Mouse (Mus musculus): Measurements from ENCODE around the gene Rpap1. TPM values are rescaled to one million over a fixed set of nuclear protein-coding genes. Genes with fewer than 3 reads are reported as not detected.

Rpap1 gene
- 14.2 TPM for polyA plus RNA-seq (2012; fragmentation: generic; extraction: Trizol)
- long read RNA-seq, experiment 1, partial matches to known transcripts = 2 of 2 reads
- long read RNA-seq, experiment 1, other reads (novel, unspliced or antisense) = 0 of 2 reads
- long read RNA-seq, experiment 2, full-length matches to known transcripts = 32 of 78 reads
- long read RNA-seq, experiment 2, partial matches to known transcripts = 24 of 78 reads
- long read RNA-seq, experiment 2, other reads (novel, unspliced or antisense) = 22 of 78 reads

DNA sequence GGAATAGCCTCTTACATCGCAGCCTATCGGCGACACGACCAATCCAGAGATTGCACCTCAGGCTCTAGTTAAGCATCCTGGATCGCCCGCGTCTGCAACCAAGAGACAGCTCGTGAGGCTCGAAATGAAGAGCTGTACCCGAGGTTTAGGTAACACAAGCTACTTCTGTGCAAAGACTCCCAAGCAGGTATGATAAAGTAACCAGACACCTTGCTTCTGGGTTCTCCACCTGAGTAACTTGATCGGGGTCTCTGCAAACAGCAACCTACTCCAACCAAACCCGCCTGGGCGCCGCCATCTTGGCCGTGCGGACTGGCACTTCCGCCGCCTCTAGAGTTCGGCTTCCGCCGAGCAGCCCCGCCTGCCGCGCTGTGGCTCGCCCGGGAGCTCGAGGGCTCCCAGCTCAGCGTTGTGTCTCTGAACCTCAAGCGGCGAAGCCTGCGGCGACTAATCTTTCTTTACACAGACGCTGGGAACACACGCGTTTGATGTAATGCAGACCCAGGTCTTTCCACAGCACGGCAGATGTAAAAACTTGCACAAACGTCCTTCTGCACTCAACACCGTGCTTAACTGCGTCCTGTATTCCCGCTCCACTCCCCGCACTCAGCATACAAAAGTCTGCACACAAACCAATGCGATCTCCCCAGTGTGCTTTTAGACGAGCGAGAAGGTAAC is at the start of gene Rpap1:
Gene Rpap1, minus strand, starts transcription at position 332 of the 678 bp plus-strand sequence.
- H3K36me3 ChIP-seq (ENCODE audit: control insufficient read depth, insufficient read depth) = peaks cover 3% of the 10 kb centered on the region

DNA sequence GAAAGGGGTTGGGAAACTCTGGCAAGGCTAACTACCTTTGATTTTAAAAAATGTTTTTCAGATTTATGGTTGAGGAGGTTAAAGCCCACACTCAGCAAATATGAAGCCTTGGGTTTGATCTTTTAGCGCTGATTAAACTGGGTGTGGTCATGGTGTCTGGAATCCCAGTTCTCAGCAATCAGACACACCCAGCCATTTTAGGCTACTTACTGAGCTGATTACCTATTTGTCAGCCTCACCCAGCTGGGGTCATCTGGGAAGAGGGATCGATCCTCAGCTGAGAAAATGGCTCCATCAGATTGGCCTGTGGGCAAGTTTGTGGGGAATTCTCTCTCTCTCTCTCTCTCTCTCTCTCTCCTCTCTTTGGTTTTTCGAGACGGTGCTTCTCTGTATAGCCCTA is 46.9 kb upstream of the Rpap1 start:
- Histone ChIP-seq H3K79me3 (ENCODE audit: low read depth) (no peaks in the 10 kb centered on the region), H3K36me3 (ENCODE audit: control insufficient read depth, insufficient read depth) (no peaks in the 10 kb centered on the region), H3ac (ENCODE audit: control insufficient read depth, insufficient read length, low read depth) (no peak overlapping the region), H3K79me2 (ENCODE audit: control insufficient read depth, insufficient read depth) (no peaks in the 10 kb centered on the region), H3K27me3 (ENCODE audit: control insufficient read depth, insufficient read depth, insufficient read length) (no peaks in the 10 kb centered on the region), H3K4me3 (ENCODE audit: insufficient read depth, poor library complexity, severe bottlenecking) (no peak overlapping the region)
- no peak for TF ChIP-seq FOSL1 (IDR thresholded peaks at IDR 0.05; ENCODE audit: insufficient read depth, low read length, poor library complexity, severe bottlenecking)
- no peak for TF ChIP-seq MYOG (IDR thresholded peaks at IDR 0.05; ENCODE audit: control insufficient read depth, extremely low read depth, insufficient read length)
- no peak for TF ChIP-seq MYOD1 (IDR thresholded peaks at IDR 0.05; ENCODE audit: control insufficient read depth, insufficient read length, low read depth)
- TF ChIP-seq CEBPB (IDR thresholded peaks at IDR 0.05; ENCODE audit: low read depth) = no peak
- no peak for TF ChIP-seq USF1 (IDR thresholded peaks at IDR 0.05; ENCODE audit: low read depth)
- TF ChIP-seq MAX (IDR thresholded peaks at IDR 0.05) = no peak

More for the DNA sequence above, at the start of gene Rpap1:
- Histone ChIP-seq H3K79me2 (ENCODE audit: control insufficient read depth, insufficient read depth) (peaks cover 35% of the 10 kb centered on the region), H3K79me3 (ENCODE audit: low read depth) (peaks cover 9% of the 10 kb centered on the region), H3K4me3 (ENCODE audit: insufficient read depth, poor library complexity, severe bottlenecking) (peak within 1 kb of the TSS; percentile 51), H3K27me3 (ENCODE audit: control insufficient read depth, insufficient read depth, insufficient read length) (no peaks in the 10 kb centered on the region), H3ac (ENCODE audit: control insufficient read depth, insufficient read length, low read depth) (peak within 1 kb of the TSS; percentile 76)
- TF ChIP-seq USF1 (IDR thresholded peaks at IDR 0.05; ENCODE audit: low read depth) (no peak), MAX (IDR thresholded peaks at IDR 0.05) (peak; percentile 50)

GRCm38 (mm10) chr2:119830579-119830978 is 43.2 kb upstream of the Rpap1 start:
- TF ChIP-seq MYOG (IDR thresholded peaks at IDR 0.05; ENCODE audit: control insufficient read depth, extremely low read depth, insufficient read length) = no peak
- no peak for TF ChIP-seq CTCF (IDR thresholded peaks at IDR 0.05; ENCODE audit: control insufficient read depth, insufficient read depth, insufficient read length)
- TF ChIP-seq MAX (IDR thresholded peaks at IDR 0.05) = no peak
- no peak for TF ChIP-seq MYOD1 (IDR thresholded peaks at IDR 0.05; ENCODE audit: control insufficient read depth, insufficient read length, low read depth)
- TF ChIP-seq CEBPB (IDR thresholded peaks at IDR 0.05; ENCODE audit: low read depth) = no peak
- no peak for TF ChIP-seq USF1 (IDR thresholded peaks at IDR 0.05; ENCODE audit: low read depth)
- TF ChIP-seq FOSL1 (IDR thresholded peaks at IDR 0.05; ENCODE audit: insufficient read depth, low read length, poor library complexity, severe bottlenecking) = no peak
- no peaks in the 10 kb centered on the region for H3K79me2 ChIP-seq (ENCODE audit: control insufficient read depth, insufficient read depth)
- no peak overlapping the region for H3K4me3 ChIP-seq (ENCODE audit: insufficient read depth, poor library complexity, severe bottlenecking)
- H3K36me3 ChIP-seq (ENCODE audit: control insufficient read depth, insufficient read depth) = no peaks in the 10 kb centered on the region
- H3ac ChIP-seq (ENCODE audit: control insufficient read depth, insufficient read length, low read depth) = no peak overlapping the region
- H3K27me3 ChIP-seq (ENCODE audit: control insufficient read depth, insufficient read depth, insufficient read length) = no peaks in the 10 kb centered on the region
- no peaks in the 10 kb centered on the region for H3K79me3 ChIP-seq (ENCODE audit: low read depth)

DNA sequence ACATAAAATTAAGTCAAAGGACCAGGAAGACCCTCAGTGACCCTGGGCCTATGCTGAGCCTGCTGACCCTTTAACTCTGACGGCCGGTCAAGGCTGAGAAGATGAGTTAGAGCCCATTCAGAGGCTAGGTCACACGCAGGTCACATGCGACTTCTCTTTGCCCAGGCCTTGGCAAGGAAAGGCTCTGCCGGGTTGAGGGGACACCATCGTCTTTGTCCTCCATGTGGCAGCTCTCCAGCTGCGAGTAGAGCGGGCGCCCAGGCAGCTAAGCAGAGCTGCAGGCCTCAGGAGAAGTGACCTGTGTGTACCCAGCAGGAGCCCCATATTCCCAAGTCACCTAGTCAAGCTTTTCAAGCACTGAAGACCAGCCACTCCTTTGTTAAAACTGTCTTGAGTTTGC is 33.8 kb upstream of the Rpap1 start:
- Histone ChIP-seq H3ac (ENCODE audit: control insufficient read depth, insufficient read length, low read depth) (no peak overlapping the region), H3K79me3 (ENCODE audit: low read depth) (no peaks in the 10 kb centered on the region), H3K36me3 (ENCODE audit: control insufficient read depth, insufficient read depth) (no peaks in the 10 kb centered on the region), H3K27me3 (ENCODE audit: control insufficient read depth, insufficient read depth, insufficient read length) (no peaks in the 10 kb centered on the region), H3K4me3 (ENCODE audit: insufficient read depth, poor library complexity, severe bottlenecking) (no peak overlapping the region), H3K79me2 (ENCODE audit: control insufficient read depth, insufficient read depth) (no peaks in the 10 kb centered on the region)
- no peak for TF ChIP-seq CEBPB (IDR thresholded peaks at IDR 0.05; ENCODE audit: low read depth)
- no peak for TF ChIP-seq FOSL1 (IDR thresholded peaks at IDR 0.05; ENCODE audit: insufficient read depth, low read length, poor library complexity, severe bottlenecking)
- no peak for TF ChIP-seq CTCF (IDR thresholded peaks at IDR 0.05; ENCODE audit: control insufficient read depth, insufficient read depth, insufficient read length)
- no peak for TF ChIP-seq MAX (IDR thresholded peaks at IDR 0.05)
- no peak for TF ChIP-seq MYOG (IDR thresholded peaks at IDR 0.05; ENCODE audit: control insufficient read depth, extremely low read depth, insufficient read length)
- no peak for TF ChIP-seq MYOD1 (IDR thresholded peaks at IDR 0.05; ENCODE audit: control insufficient read depth, insufficient read length, low read depth)
- TF ChIP-seq USF1 (IDR thresholded peaks at IDR 0.05; ENCODE audit: low read depth) = no peak

- no peak for TF ChIP-seq MAX (IDR thresholded peaks at IDR 0.05)
- no peak for TF ChIP-seq FOSL1 (IDR thresholded peaks at IDR 0.05; ENCODE audit: insufficient read depth, low read length, poor library complexity, severe bottlenecking)
- TF ChIP-seq MYOG (IDR thresholded peaks at IDR 0.05; ENCODE audit: control insufficient read depth, extremely low read depth, insufficient read length) = no peak
- TF ChIP-seq CEBPB (IDR thresholded peaks at IDR 0.05; ENCODE audit: low read depth) = no peak
- no peak for TF ChIP-seq USF1 (IDR thresholded peaks at IDR 0.05; ENCODE audit: low read depth)
- TF ChIP-seq MYOD1 (IDR thresholded peaks at IDR 0.05; ENCODE audit: control insufficient read depth, insufficient read length, low read depth) = no peak
- no peak for TF ChIP-seq CTCF (IDR thresholded peaks at IDR 0.05; ENCODE audit: control insufficient read depth, insufficient read depth, insufficient read length)
Measured at GRCm38 (mm10) chr2:119818668-119819272, 31.4 kb upstream of the Rpap1 start.

More at GRCm38 (mm10) chr2:119818668-119819272, 31.4 kb upstream of the Rpap1 start:
- no peak overlapping the region for H3K4me3 ChIP-seq (ENCODE audit: insufficient read depth, poor library complexity, severe bottlenecking)
- no peaks in the 10 kb centered on the region for H3K36me3 ChIP-seq (ENCODE audit: control insufficient read depth, insufficient read depth)
- H3K79me3 ChIP-seq (ENCODE audit: low read depth) = no peaks in the 10 kb centered on the region
- no peaks in the 10 kb centered on the region for H3K79me2 ChIP-seq (ENCODE audit: control insufficient read depth, insufficient read depth)
- no peaks in the 10 kb centered on the region for H3K27me3 ChIP-seq (ENCODE audit: control insufficient read depth, insufficient read depth, insufficient read length)
- H3ac ChIP-seq (ENCODE audit: control insufficient read depth, insufficient read length, low read depth) = no peak overlapping the region

All from C2C12 (cell line).